Mouse (Mus musculus) heart, postnatal 0 days (tissue): ENCODE data around the gene Vamp3. TPM values are rescaled to one million over a fixed set of nuclear protein-coding genes. Genes with fewer than 3 reads are reported as not detected.

Experiments
- ATAC-seq: fragments of 200-750 bp; cut with Nextera tagmentation; 2 replicates; pipeline ENCODE4 v1.8.0; 2017; ENCODE audit warnings: low read depth, moderate number of reproducible peaks, moderate library complexity; ENCODE audit not compliant: insufficient read depth
- DNase-seq: peaks from one replicate; pipeline ENCODE4 v3.0.0-alpha.2; 2016; ENCODE audit warnings: low spot score
- H3K27ac ChIP-seq: fragments of 300-500 bp; sonication (generic); 2 replicates; pipeline ENCODE4 v1.5.1; 2014; ENCODE audit warnings: low read depth, mild to moderate bottlenecking
- H3K27me3 ChIP-seq: fragments of 300-500 bp; sonication (generic); 2 replicates; pipeline ENCODE4 v1.6.1; 2014; ENCODE audit warnings: low read length, mixed read lengths; ENCODE audit not compliant: control insufficient read depth, insufficient read depth
- H3K36me3 ChIP-seq: fragments of 300-500 bp; sonication (generic); replicated peaks from 2 replicates; pipeline ENCODE4 v1.6.1; 2014; ENCODE audit warnings: low read length, mixed read lengths; ENCODE audit not compliant: control insufficient read depth, insufficient read depth
- H3K4me1 ChIP-seq: fragments of 300-500 bp; sonication (generic); 2 replicates; pipeline ENCODE4 v1.6.1; 2014; ENCODE audit warnings: antibody characterized with exemption; ENCODE audit not compliant: control insufficient read depth, insufficient read depth
- H3K4me2 ChIP-seq: fragments of 300-500 bp; sonication (generic); 2 replicates; pipeline ENCODE4 v1.6.1; 2014; ENCODE audit warnings: low read depth, mild to moderate bottlenecking, low read length, moderate library complexity
- H3K4me3 ChIP-seq: fragments of 300-500 bp; sonication (generic); 2 replicates; pipeline ENCODE4 v1.5.1; 2014; ENCODE audit warnings: low read depth, low read length
- H3K9ac ChIP-seq: fragments of 300-500 bp; sonication (generic); replicated peaks from 2 replicates; pipeline ENCODE4 v1.6.1; 2014; ENCODE audit warnings: low read depth, low read length, mixed read lengths
- H3K9me3 ChIP-seq: fragments of 300-500 bp; sonication (generic); replicated peaks from 2 replicates; pipeline ENCODE4 v1.6.1; 2016; ENCODE audit warnings: low read length; ENCODE audit not compliant: control insufficient read depth
- CTCF ChIP-seq: IDR thresholded peaks from 2 replicates; pipeline ENCODE4 v1.5.1; 2016; ENCODE audit warnings: antibody characterized with exemption, control low read depth, low read depth
- EP300 ChIP-seq: IDR thresholded peaks from 2 replicates; pipeline ENCODE4 v1.6.1; 2016; ENCODE audit warnings: antibody characterized with exemption, low read depth
- WGBS: fragments of 180-500 bp; shearing (Covaris S2); extraction: QIAGEN DNeasy Blood & Tissue Kit; methylation state at CpG from one replicate; pipeline ENCODE4 v1.1.7; 2014; 5-methylcytosine and 5-hydroxymethylcytosine counted together
- polyA plus RNA-seq: library from polyadenylated mRNA; unstranded; fragments of >200 nt; fragmentation: Nextera tagmentation; extraction: Ambion mirVana; gene quantifications from 2 replicates; pipeline ENCODE4 v1.2.1, GENCODE M21; 2015
- total RNA-seq: library from RNA; depleted of rRNA; stranded (reverse); fragments of >200 nt; gene quantifications from 2 replicates; pipeline ENCODE4 v1.2.3, GENCODE M21; 2014; ENCODE audit warnings: low replicate concordance

Gene Vamp3
- total and polyA plus RNA-seq, 2 experiments from 2014 or later = 75.8 to 82.3 TPM

- Histone ChIP-seq H3K27ac (no peak overlapping the region), H3K27me3 (no peaks in the 10 kb centered on the region), H3K4me1 (peaks cover 19% of the 10 kb centered on the region), H3K36me3 (peaks cover 33% of the 10 kb centered on the region), H3K9ac (no peak overlapping the region), H3K4me3 (no peak overlapping the region), H3K4me2 (no peak overlapping the region), H3K9me3 (no peaks in the 10 kb centered on the region)
- no peak for ATAC-seq
- DNase-seq = no peak
- 82% methylated on average over 3 of the region's 3 CpGs for WGBS
- TF ChIP-seq CTCF (no peak), EP300 (no peak)
Measured at GRCm38 (mm10) chr4:151046524-151046923, 11.2 kb downstream of the Vamp3 start.

GRCm38 (mm10) chr4:151044944-151045570 is 12.7 kb downstream of the Vamp3 start:
- ATAC-seq = no peak
- 2% methylated on average over 21 of the region's 21 CpGs for WGBS
- no peak overlapping the region for H3K27ac ChIP-seq
- no peak overlapping the region for H3K9ac ChIP-seq
- peaks cover 29% of the 10 kb centered on the region for H3K36me3 ChIP-seq
- no peaks in the 10 kb centered on the region for H3K27me3 ChIP-seq
- H3K4me2 ChIP-seq = peak overlapping the region; percentile 99
- DNase-seq = no peak
- H3K4me3 ChIP-seq = peak overlapping the region; percentile 64
- H3K9me3 ChIP-seq = no peaks in the 10 kb centered on the region
- H3K4me1 ChIP-seq = peaks cover 20% of the 10 kb centered on the region
- no peak for TF ChIP-seq CTCF
- no peak for TF ChIP-seq EP300

GRCm38 (mm10) chr4:151044037-151044943 is 13.5 kb downstream of the Vamp3 start, which contains the start of gene Per3:
Gene Per3, minus strand, starts transcription at chr4:151044665.
- ATAC-seq (peak; percentile 97), DNase-seq (peak; percentile 94)
- H3K27me3 ChIP-seq = no peaks in the 10 kb centered on the region
- H3K4me3 ChIP-seq = peak within 1 kb of the TSS; percentile 64
- H3K36me3 ChIP-seq = peaks cover 22% of the 10 kb centered on the region
- no peak for TF ChIP-seq CTCF
- TF ChIP-seq EP300 = peak; percentile 62
- H3K4me2 ChIP-seq = peak within 1 kb of the TSS; percentile 99
- under 1% methylated on average over 71 of the region's 79 CpGs for WGBS
- H3K9ac ChIP-seq = peak within 1 kb of the TSS; percentile 81
- H3K4me1 ChIP-seq = peaks cover 20% of the 10 kb centered on the region
- peak within 1 kb of the TSS; percentile 83 for H3K27ac ChIP-seq
- H3K9me3 ChIP-seq = no peaks in the 10 kb centered on the region

- H3K27me3 ChIP-seq = no peaks in the 10 kb centered on the region
- H3K9me3 ChIP-seq = no peaks in the 10 kb centered on the region
- peaks cover 12% of the 10 kb centered on the region for H3K36me3 ChIP-seq
- no peak for TF ChIP-seq EP300
- TF ChIP-seq CTCF = no peak
- peak overlapping the region; percentile 99 for H3K4me2 ChIP-seq
- peaks cover 20% of the 10 kb centered on the region for H3K4me1 ChIP-seq
- no peak for ATAC-seq
- no peak for DNase-seq
- WGBS = 42% methylated on average over 5 of the region's 5 CpGs
- no peak overlapping the region for H3K27ac ChIP-seq
- peak overlapping the region; percentile 64 for H3K4me3 ChIP-seq
- H3K9ac ChIP-seq = peak overlapping the region; percentile 81; the same call in 1 of the 2 replicates
Measured at GRCm38 (mm10) chr4:151043281-151043680, 14.5 kb downstream of the Vamp3 start.

- Histone ChIP-seq H3K9ac (no peak overlapping the region; the same call in 1 of the 2 replicates), H3K36me3 (peaks cover 4% of the 10 kb centered on the region), H3K4me1 (peaks cover 20% of the 10 kb centered on the region), H3K4me3 (no peak overlapping the region), H3K27ac (no peak overlapping the region), H3K9me3 (no peaks in the 10 kb centered on the region), H3K4me2 (peak overlapping the region; percentile 5), H3K27me3 (no peaks in the 10 kb centered on the region)
- ATAC-seq = no peak
- no peak for TF ChIP-seq EP300
- no peak for TF ChIP-seq CTCF
- DNase-seq = no peak
- 46% methylated on average over 5 of the region's 5 CpGs for WGBS
Measured at GRCm38 (mm10) chr4:151041506-151041905, 16.3 kb downstream of the Vamp3 start.
